Mouse (Mus musculus) forebrain, embryonic 15.5 days (tissue): Measurements from ENCODE around the gene Osbpl10. TPM values are rescaled to one million over a fixed set of nuclear protein-coding genes. Genes with fewer than 3 reads are reported as not detected.

Source experiments
- ATAC-seq: fragments of 200-750 bp; cut with Nextera tagmentation; replicated peaks from 2 replicates; pipeline ENCODE4 v1.8.0; 2017; ENCODE audit warnings: mild to moderate bottlenecking, moderate TSS enrichment, moderate library complexity
- H3K27ac ChIP-seq: fragments of 300-500 bp; sonication (generic); replicated peaks from 2 replicates; pipeline ENCODE4 v1.5.1; 2015; ENCODE audit warnings: mild to moderate bottlenecking, inconsistent platforms
- H3K27me3 ChIP-seq: fragments of 300-500 bp; sonication (generic); 2 replicates; pipeline ENCODE4 v1.6.1; 2015; ENCODE audit warnings: inconsistent platforms
- H3K36me3 ChIP-seq: fragments of 300-500 bp; sonication (generic); 2 replicates; pipeline ENCODE4 v1.6.1; 2015; ENCODE audit warnings: mild to moderate bottlenecking, inconsistent platforms
- H3K4me1 ChIP-seq: fragments of 300-500 bp; sonication (generic); 2 replicates; pipeline ENCODE4 v1.6.1; 2015; ENCODE audit warnings: inconsistent platforms
- H3K4me2 ChIP-seq: fragments of 300-500 bp; sonication (generic); replicated peaks from 2 replicates; pipeline ENCODE4 v1.6.1; 2015; ENCODE audit warnings: mild to moderate bottlenecking, inconsistent platforms
- H3K4me3 ChIP-seq: fragments of 300-500 bp; sonication (generic); 2 replicates; pipeline ENCODE4 v1.5.1; 2015; ENCODE audit warnings: mild to moderate bottlenecking, inconsistent platforms
- H3K9ac ChIP-seq: fragments of 300-500 bp; sonication (generic); replicated peaks from 2 replicates; pipeline ENCODE4 v1.6.1; 2015; ENCODE audit warnings: mild to moderate bottlenecking, inconsistent platforms
- H3K9me3 ChIP-seq: fragments of 300-500 bp; sonication (generic); 2 replicates; pipeline ENCODE4 v1.6.1; 2016; ENCODE audit warnings: inconsistent platforms
- WGBS: fragments of 180-500 bp; shearing (Covaris S2); methylation state at CpG from one replicate; pipeline ENCODE4 v1.1.7; 2015; ENCODE audit warnings: mixed read lengths; 5-methylcytosine and 5-hydroxymethylcytosine counted together
- polyA plus RNA-seq: library from polyadenylated mRNA; unstranded; fragments of >200 nt; fragmentation: Nextera tagmentation; extraction: Ambion mirVana; gene quantifications from 2 replicates; pipeline ENCODE4 v1.2.1, GENCODE M21; 2015

Osbpl10 gene
- polyA plus RNA-seq, 1 experiment from 2014 or later = 2.6 TPM

DNA sequence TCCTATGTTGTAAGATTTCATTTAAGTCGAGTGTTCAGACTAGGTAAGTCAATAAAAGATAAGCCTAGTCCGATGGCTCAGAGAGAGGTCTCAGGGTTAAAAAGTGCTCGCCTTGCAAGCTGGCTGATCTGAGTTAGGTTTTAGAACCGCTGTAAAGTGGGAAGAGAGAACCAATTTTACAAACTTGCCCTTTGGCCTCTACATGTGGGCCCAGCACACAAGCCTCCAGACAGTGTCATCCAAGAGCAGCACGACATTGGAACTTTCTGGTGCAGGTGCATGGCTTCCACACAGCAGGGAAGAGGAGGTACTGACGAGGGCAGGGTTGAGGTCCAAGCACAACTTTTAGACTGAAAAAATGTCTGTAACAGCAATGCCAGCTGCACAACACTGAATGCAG is 296.4 kb downstream of the Osbpl10 start:
- WGBS = 91% methylated on average over 6 of the region's 6 CpGs

GRCm38 (mm10) chr9:115278641-115279040 is 300.3 kb downstream of the Osbpl10 start:
- Histone ChIP-seq H3K4me3 (no peak overlapping the region), H3K4me1 (no peaks in the 10 kb centered on the region), H3K9ac (no peak overlapping the region), H3K27ac (no peak overlapping the region), H3K4me2 (no peak overlapping the region), H3K36me3 (peaks cover 27% of the 10 kb centered on the region), H3K9me3 (0 out of 2 replicates have a peak, but pooled peaks cover 3% of the 10 kb centered on the region), H3K27me3 (no peaks in the 10 kb centered on the region)
- 97% methylated on average over 1 of the region's 1 CpGs for WGBS
- ATAC-seq = no peak

More for the DNA sequence above, 296.4 kb downstream of the Osbpl10 start:
- Histone ChIP-seq H3K4me1 (no peaks in the 10 kb centered on the region), H3K27ac (no peak overlapping the region), H3K36me3 (peaks cover 29% of the 10 kb centered on the region), H3K4me3 (no peak overlapping the region), H3K9me3 (0 out of 2 replicates have a peak, but pooled peaks cover 3% of the 10 kb centered on the region), H3K9ac (no peak overlapping the region), H3K4me2 (no peak overlapping the region), H3K27me3 (no peaks in the 10 kb centered on the region)
- no peak for ATAC-seq

Other genes starting within 250 kb of the Osbpl10 start
- gene Cmtm6, start 247.5 kb upstream of the Osbpl10 start, polyA plus RNA-seq = 24.7 and 26.5 TPM in 2 replicates
- gene Cmtm7, start 196.7 kb upstream of the Osbpl10 start, polyA plus RNA-seq = 15.2 and 18.1 TPM in 2 replicates
- gene Cmtm8, start 134.4 kb upstream of the Osbpl10 start, polyA plus RNA-seq = 7.9 and 8.4 TPM in 2 replicates
- 29.9 and 30.9 TPM in 2 replicates for gene Gpd1l, start 44.6 kb upstream of the Osbpl10 start, polyA plus RNA-seq
- gene Rps27rt, start 4.2 kb downstream of the Osbpl10 start, polyA plus RNA-seq = 229 and 257 TPM in 2 replicates